Mouse (Mus musculus): ENCODE data around the gene Npas4. TPM values are rescaled to one million over a fixed set of nuclear protein-coding genes. Genes with fewer than 3 reads are reported as not detected.

The Npas4 gene
- polyA plus RNA-seq (2015; fragmentation: Nextera tagmentation; extraction: Ambion mirVana): 0.36 and 0.42 TPM in 2 replicates

GRCm38 (mm10) chr19:4990256-4990625, at the start of gene Npas4:
Gene Npas4, minus strand, starts transcription at chr19:4990316.
- H3K36me3 ChIP-seq: 0 out of 2 replicates have a peak, but pooled peaks cover 7% of the 10 kb centered on the region
- peak within 1 kb of the TSS; percentile 76 for H3K4me2 ChIP-seq
- peak within 1 kb of the TSS; percentile 63 for H3K9ac ChIP-seq (replicated peaks)
- H3K27ac ChIP-seq (replicated peaks): peak within 1 kb of the TSS; percentile 75
- peak; percentile 4; the same call in 1 of the 2 replicates for ATAC-seq (ENCODE audit: low FRiP score)
- H3K4me1 ChIP-seq: peaks cover 55% of the 10 kb centered on the region
- peaks cover 53% of the 10 kb centered on the region for H3K27me3 ChIP-seq (replicated peaks)
- no peaks in the 10 kb centered on the region for H3K9me3 ChIP-seq (replicated peaks)
- 16% methylated on average over 4 of the region's 4 CpGs for WGBS
- peak within 1 kb of the TSS; percentile 52 for H3K4me3 ChIP-seq (replicated peaks)

- Histone ChIP-seq H3K27me3 (replicated peaks) (no peaks in the 10 kb centered on the region), H3K9me3 (replicated peaks) (no peaks in the 10 kb centered on the region), H3K4me3 (replicated peaks) (peak overlapping the region; percentile 89), H3K27ac (replicated peaks) (peak overlapping the region; percentile 91), H3K36me3 (peaks cover 9% of the 10 kb centered on the region; the same call in 1 of the 2 replicates), H3K4me1 (peaks cover 46% of the 10 kb centered on the region), H3K9ac (replicated peaks) (peak overlapping the region; percentile 81), H3K4me2 (peak overlapping the region; percentile 95)
- 10% methylated on average over 41 of the region's 41 CpGs for WGBS
- ATAC-seq (ENCODE audit: low FRiP score): peak; percentile 15
Measured at GRCm38 (mm10) chr19:5039301-5040114, 49.4 kb upstream of the Npas4 start.

- Histone ChIP-seq H3K4me3 (replicated peaks) (peak within 1 kb of the TSS; percentile 89), H3K27ac (replicated peaks) (peak within 1 kb of the TSS; percentile 91), H3K9me3 (replicated peaks) (no peaks in the 10 kb centered on the region), H3K27me3 (replicated peaks) (no peaks in the 10 kb centered on the region), H3K4me2 (peak within 1 kb of the TSS; percentile 95), H3K36me3 (peaks cover 6% of the 10 kb centered on the region; the same call in 1 of the 2 replicates), H3K9ac (replicated peaks) (peak within 1 kb of the TSS; percentile 81), H3K4me1 (peaks cover 46% of the 10 kb centered on the region)
- under 1% methylated on average over 36 of the region's 44 CpGs for WGBS
- ATAC-seq (ENCODE audit: low FRiP score): peak; percentile 94
Measured at GRCm38 (mm10) chr19:5038709-5039156, 48.6 kb upstream of the Npas4 start, which contains the start of the genes B4gat1 and AC124502.3. Gene B4gat1, plus strand, starts transcription at chr19:5038826. Gene AC124502.3, plus strand, starts transcription at chr19:5038891.

- peaks cover 43% of the 10 kb centered on the region for H3K4me1 ChIP-seq
- peak overlapping the region; percentile 89 for H3K4me3 ChIP-seq (replicated peaks)
- peak overlapping the region; percentile 81 for H3K9ac ChIP-seq (replicated peaks)
- peak; percentile 77 for ATAC-seq (ENCODE audit: low FRiP score)
- peak overlapping the region; percentile 91 for H3K27ac ChIP-seq (replicated peaks)
- WGBS: 6% methylated on average over 32 of the region's 32 CpGs
- H3K4me2 ChIP-seq: peak overlapping the region; percentile 95
- no peaks in the 10 kb centered on the region for H3K27me3 ChIP-seq (replicated peaks)
- H3K36me3 ChIP-seq: no peaks in the 10 kb centered on the region
- no peaks in the 10 kb centered on the region for H3K9me3 ChIP-seq (replicated peaks)
Measured at GRCm38 (mm10) chr19:5037678-5038571, 47.8 kb upstream of the Npas4 start.

GRCm38 (mm10) chr19:5036577-5036976, 46.5 kb upstream of the Npas4 start:
- WGBS: 86% methylated on average over 4 of the region's 4 CpGs
- no peak overlapping the region for H3K27ac ChIP-seq (replicated peaks)

GRCm38 (mm10) chr19:5032686-5033085, 42.6 kb upstream of the Npas4 start:
- H3K4me2 ChIP-seq: no peak overlapping the region
- ATAC-seq (ENCODE audit: low FRiP score): no peak
- no peak overlapping the region for H3K9ac ChIP-seq (replicated peaks)
- peaks cover 6% of the 10 kb centered on the region for H3K4me1 ChIP-seq
- no peak overlapping the region for H3K4me3 ChIP-seq (replicated peaks)
- H3K27ac ChIP-seq (replicated peaks): no peak overlapping the region
- H3K9me3 ChIP-seq (replicated peaks): no peaks in the 10 kb centered on the region
- H3K36me3 ChIP-seq: peaks cover 29% of the 10 kb centered on the region
- no peaks in the 10 kb centered on the region for H3K27me3 ChIP-seq (replicated peaks)
- WGBS: 93% methylated on average over 3 of the region's 3 CpGs

More at GRCm38 (mm10) chr19:5036577-5036976, 46.5 kb upstream of the Npas4 start:
- no peaks in the 10 kb centered on the region for H3K9me3 ChIP-seq (replicated peaks)
- no peaks in the 10 kb centered on the region for H3K27me3 ChIP-seq (replicated peaks)
- H3K4me2 ChIP-seq: no peak overlapping the region
- peaks cover 30% of the 10 kb centered on the region for H3K4me1 ChIP-seq
- no peak overlapping the region for H3K9ac ChIP-seq (replicated peaks)
- H3K4me3 ChIP-seq (replicated peaks): no peak overlapping the region
- H3K36me3 ChIP-seq: no peaks in the 10 kb centered on the region
- ATAC-seq (ENCODE audit: low FRiP score): no peak

GRCm38 (mm10) chr19:5026111-5026510, 36.0 kb upstream of the Npas4 start:
- Histone ChIP-seq H3K9ac (replicated peaks) (no peak overlapping the region), H3K4me3 (replicated peaks) (no peak overlapping the region), H3K4me1 (peaks cover 21% of the 10 kb centered on the region), H3K27ac (replicated peaks) (no peak overlapping the region), H3K4me2 (no peak overlapping the region), H3K36me3 (peaks cover 39% of the 10 kb centered on the region), H3K9me3 (replicated peaks) (no peaks in the 10 kb centered on the region), H3K27me3 (replicated peaks) (no peaks in the 10 kb centered on the region)
- ATAC-seq (ENCODE audit: low FRiP score): no peak
- 93% methylated on average over 8 of the region's 8 CpGs for WGBS

GRCm38 (mm10) chr19:5023621-5024479, 33.7 kb upstream of the Npas4 start, which contains the start of gene Slc29a2:
Gene Slc29a2, plus strand, starts transcription at chr19:5023860.
- Histone ChIP-seq H3K4me3 (replicated peaks) (peak within 1 kb of the TSS; percentile 84), H3K27me3 (replicated peaks) (no peaks in the 10 kb centered on the region), H3K4me2 (peak within 1 kb of the TSS; percentile 79), H3K9me3 (replicated peaks) (no peaks in the 10 kb centered on the region), H3K36me3 (peaks cover 18% of the 10 kb centered on the region), H3K27ac (replicated peaks) (peak within 1 kb of the TSS; percentile 93), H3K4me1 (peaks cover 21% of the 10 kb centered on the region), H3K9ac (replicated peaks) (peak within 1 kb of the TSS; percentile 85)
- 0% methylated on average over 62 of the region's 62 CpGs for WGBS
- ATAC-seq (ENCODE audit: low FRiP score): peak; percentile 95

GRCm38 (mm10) chr19:5021416-5021815, 31.3 kb upstream of the Npas4 start:
- Histone ChIP-seq H3K4me1 (peaks cover 24% of the 10 kb centered on the region), H3K27ac (replicated peaks) (no peak overlapping the region), H3K4me3 (replicated peaks) (no peak overlapping the region), H3K9ac (replicated peaks) (no peak overlapping the region), H3K4me2 (no peak overlapping the region), H3K27me3 (replicated peaks) (no peaks in the 10 kb centered on the region), H3K9me3 (replicated peaks) (no peaks in the 10 kb centered on the region), H3K36me3 (0 out of 2 replicates have a peak, but pooled peaks cover 5% of the 10 kb centered on the region)
- no peak for ATAC-seq (ENCODE audit: low FRiP score)
- 79% methylated on average over 2 of the region's 2 CpGs for WGBS

GRCm38 (mm10) chr19:5018191-5018590, 28.1 kb upstream of the Npas4 start:
- no peaks in the 10 kb centered on the region for H3K27me3 ChIP-seq (replicated peaks)
- 85% methylated on average over 3 of the region's 3 CpGs for WGBS
- H3K9ac ChIP-seq (replicated peaks): no peak overlapping the region

More at GRCm38 (mm10) chr19:5018191-5018590, 28.1 kb upstream of the Npas4 start:
- no peak for ATAC-seq (ENCODE audit: low FRiP score)
- no peak overlapping the region for H3K27ac ChIP-seq (replicated peaks)
- peaks cover 4% of the 10 kb centered on the region for H3K4me1 ChIP-seq
- no peak overlapping the region for H3K4me3 ChIP-seq (replicated peaks)
- no peak overlapping the region for H3K4me2 ChIP-seq
- no peaks in the 10 kb centered on the region for H3K36me3 ChIP-seq
- H3K9me3 ChIP-seq (replicated peaks): no peaks in the 10 kb centered on the region
